Mouse (Mus musculus): ENCODE results near the gene Mrpl43.
"Not testable (repeated sequence)": the region's sequence is repeated elsewhere in the genome, so short reads cannot be mapped to it uniquely, and the experiment has no call there.

Gene Mrpl43

DNA sequence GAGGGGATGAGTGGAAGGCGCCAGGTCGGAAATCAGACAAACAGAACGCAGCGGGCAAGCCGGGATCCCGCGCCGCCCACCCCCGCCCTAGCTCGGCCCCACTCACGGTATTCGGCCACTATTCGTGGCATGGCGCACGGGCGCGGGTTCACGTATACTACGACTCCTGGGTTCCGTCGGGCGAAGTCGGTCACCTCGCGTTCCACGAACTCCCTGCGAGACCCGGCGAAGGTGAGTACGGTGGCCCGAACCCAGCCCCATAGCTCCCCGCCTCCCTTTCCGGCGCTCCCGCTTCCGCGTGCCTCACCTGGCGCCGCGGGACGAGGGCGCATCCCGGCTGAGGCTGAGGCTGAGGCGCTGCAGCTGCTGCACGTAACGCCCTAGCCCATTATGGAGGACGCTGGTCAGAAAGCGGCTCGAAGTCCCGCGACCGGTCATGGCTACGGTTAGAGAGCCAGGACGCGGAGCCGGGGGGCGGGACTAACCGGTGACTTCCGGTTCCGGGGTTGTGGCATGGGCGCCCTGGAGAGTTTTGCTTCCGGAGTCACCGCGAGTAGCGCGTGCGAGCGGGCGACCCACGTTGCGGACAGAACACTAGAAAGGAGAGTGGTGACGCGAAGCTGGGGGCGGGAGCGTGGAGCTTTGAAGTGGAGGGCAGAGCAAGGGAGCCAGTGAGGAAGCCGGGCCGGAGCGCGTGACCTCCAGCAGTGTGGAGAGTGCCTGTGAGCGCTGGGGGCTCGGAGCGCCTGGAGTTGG is at the start of gene Mrpl43:
TSS of gene Mrpl43 (minus strand) at position 486 of the 756 bp plus-strand sequence.
- DNase-seq (ENCODE audit: low spot score in 2 of 2) = peak; percentile 93 to 95

DNA sequence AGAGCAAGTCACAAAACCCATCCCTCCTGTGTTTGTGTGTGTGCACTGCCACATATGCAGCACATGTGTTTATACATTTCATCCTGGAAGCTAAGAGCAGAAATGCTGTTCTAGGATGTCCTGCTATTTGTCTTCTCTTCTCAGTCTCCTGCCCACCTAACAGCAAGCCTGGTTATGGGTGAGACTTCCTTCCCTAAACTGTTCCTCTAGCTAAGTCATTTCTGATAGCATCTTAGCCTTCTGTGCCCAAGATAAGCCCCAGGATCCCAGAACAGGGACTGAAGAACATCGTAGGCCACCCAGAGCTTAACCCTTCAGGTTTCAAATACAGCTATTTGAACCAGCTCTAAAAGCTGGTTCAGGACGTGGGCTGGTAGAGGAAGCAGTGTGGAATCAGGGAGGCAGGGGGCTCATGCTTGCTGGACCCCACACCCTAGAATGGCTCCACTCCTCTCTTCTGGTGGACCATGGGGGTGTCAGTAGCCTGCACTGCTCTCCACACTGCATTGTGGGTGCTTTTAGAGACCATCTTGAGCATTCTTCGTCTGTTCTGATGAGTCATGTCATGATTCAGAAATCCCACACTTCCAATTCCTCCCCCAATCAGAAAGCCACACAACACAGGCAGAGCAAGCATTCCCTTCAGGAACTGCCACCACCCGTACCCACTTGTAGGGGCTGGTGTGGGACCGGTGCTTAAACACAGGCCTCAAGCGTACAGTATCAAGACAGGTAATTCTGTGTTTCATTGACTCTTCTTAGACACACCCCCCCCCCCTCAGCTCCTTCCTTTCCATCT is 48.8 kb upstream of the Mrpl43 start:
- no peak for DNase-seq (ENCODE audit: low spot score in 2 of 2)

DNA sequence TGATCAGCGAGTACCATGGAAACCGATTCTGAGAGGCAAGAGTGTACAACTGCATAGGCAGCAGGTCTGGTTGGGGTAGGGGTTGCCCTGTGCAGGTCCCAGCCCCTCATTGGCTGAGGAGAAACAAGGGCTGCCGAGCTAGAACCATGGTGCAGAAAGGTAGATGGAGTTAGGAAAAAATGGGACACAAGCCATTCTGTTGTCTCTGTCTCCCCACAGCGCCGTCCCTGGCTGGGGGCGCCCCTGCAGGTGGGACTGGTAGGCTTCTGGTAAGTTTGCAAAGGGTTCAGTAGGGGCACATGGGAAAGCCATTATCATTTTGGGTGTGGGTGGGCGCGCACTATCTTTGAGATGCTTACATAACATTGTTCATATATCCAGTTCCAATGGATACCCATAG is 47.2 kb upstream of the Mrpl43 start:
- no peak for DNase-seq (ENCODE audit: low spot score in 2 of 2)

DNA sequence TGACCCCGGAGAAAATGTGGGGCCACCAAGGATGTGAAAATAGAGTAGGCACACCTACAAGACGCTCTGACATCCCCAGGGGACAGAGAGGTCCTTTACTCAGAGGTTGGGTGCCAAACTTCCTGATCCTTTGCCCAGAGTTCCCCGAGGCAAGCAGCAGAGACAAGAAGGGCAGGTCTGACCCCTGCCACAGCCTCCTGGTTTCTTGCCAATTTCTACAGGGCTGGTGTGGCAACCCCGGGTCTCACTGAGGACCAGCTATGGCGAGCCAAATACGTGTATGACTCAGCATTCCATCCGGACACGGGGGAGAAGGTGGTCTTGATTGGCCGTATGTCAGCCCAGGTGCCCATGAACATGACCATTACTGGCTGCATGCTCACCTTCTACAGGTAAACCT is 43.3 kb upstream of the Mrpl43 start:
- no peak for DNase-seq (ENCODE audit: low spot score in 2 of 2)

DNA sequence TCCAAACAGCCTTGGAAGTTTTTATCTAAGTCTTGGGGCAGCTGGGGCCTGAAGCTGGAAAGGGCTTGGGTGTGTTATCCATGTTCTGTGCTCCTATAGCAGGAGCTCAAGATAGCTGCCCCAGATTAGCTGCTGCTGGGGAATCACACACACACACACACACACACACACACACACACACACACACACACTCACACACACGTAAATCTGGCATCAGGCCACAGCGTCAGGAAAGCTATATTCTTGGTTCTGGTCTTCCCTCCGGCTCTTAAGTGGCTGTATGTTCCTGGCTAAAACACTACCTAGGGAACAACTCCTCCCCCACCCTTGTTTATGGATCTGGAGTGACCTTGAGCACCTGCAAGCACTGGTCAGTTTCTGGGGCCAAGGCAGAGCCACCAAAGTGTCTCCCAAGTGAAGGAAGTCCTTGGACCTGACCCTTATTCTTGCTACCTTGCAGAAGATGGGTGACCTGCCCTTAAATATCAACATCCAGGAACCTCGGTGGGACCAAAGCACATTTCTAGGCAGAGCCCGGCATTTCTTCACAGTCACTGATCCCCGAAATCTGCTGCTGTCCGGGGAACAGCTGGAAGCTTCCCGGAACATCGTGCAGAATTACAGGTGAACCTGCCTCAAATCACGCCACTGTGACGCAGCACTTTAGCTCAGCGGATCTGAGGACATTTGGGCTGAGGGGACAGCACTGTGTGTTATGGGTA is 42.6 kb upstream of the Mrpl43 start:
- no peak for DNase-seq (ENCODE audit: low spot score in 2 of 2)

DNA sequence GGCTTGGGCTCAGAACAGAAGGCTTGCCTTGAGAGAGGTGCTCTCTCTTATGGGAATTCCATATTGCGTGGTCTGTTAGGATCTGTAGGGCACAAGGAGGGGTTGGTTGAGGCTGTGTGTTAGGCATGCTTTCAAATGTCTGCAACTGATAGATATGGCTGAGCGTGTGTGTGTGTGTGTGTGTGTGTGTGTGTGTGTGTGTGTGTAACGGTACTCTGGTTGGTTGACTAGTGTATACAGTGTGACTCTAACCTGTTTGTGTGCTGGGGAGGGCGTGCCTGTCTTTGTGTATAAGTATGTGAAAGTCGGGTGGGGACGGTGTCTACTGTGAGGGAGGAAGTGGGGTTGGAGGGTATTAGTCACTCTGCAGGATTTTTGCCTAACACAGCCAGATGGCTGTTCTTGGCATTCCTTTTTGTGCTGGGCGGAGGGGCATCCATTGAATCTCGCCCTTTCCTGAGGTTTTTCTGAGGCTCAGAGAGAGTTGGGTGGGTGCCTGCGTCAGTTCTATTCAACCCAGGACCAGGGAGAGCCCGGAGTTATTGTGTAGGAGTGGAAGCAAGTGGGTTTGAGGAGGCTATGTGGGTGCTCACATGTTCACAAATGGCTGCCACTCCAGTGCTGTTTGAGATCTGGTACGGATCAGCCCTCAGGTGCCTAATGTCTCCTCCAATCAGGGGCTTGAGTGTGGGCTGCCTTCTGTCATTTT is 41.8 kb upstream of the Mrpl43 start:
- peak; percentile 79 to 80 for DNase-seq (ENCODE audit: low spot score in 2 of 2)

DNA sequence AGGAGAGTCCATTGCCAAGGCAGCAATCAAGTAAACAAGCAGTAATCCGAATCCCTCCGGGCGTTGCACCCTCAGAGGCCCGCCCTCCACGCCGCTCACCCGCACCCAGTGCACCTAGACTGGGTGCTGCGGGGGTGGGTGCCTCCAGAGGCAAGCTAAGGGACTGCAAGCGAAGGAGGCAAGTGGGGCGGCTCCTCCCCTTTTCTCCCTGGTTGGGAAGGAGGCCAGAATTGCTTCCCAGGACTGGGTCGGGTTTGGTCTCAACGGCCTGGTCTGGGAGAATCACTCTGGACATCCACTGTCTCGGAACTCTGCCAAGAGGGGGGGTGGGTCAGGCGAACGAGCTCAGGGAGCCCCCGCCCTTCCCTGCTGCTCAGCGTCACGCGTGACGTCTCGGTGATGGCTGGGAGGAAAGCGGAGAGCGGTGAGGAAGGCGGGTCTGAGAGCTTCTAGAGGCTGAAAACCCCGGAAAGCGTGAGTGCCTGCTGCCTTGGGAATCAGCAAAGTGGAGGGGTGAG is 41.2 kb upstream of the Mrpl43 start, which contains the start of gene Sfxn3:
TSS of gene Sfxn3 (plus strand) at position 87 of the 518 bp plus-strand sequence.
- peak; percentile 97 for DNase-seq (ENCODE audit: low spot score in 2 of 2)

DNA sequence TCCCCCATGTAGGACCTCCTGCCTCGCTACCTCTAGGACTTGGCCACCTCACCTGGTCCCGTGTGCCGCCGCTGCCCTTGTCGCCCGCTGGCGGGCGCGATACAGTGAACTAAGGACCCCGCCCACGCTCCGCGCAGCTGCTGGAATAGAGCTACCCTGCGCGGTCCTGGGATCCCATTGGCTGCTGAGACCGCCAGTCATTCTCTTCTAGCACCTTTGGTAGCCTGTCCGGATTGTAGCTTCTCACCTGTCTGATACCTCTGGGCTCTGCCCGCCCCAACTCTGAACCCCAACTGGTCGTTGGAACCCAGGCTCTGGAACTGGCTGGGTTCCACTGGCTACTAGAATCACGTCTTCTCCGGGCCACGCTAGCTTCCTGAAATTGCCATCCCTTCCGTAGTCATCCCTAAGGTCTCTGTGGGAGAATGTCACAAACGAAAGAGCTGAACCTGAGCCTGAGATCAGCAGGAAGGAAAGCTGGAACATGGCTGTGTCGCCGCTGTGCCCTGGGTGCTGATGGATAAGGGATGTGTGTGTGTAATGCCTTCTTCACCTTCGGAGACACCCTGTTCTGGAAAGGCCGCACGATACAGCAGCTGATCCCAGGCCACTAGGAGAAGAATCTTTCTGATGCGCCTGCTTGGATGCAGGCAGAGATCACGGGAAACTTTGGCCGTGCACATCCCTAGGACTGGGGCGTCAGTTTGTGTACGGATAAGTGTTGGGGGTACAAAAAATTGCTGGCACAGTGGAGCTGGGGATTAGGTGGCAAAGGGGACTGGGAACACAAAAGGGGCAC is 40.5 kb upstream of the Mrpl43 start:
- DNase-seq (ENCODE audit: low spot score in 2 of 2) = peak; percentile 81

DNA sequence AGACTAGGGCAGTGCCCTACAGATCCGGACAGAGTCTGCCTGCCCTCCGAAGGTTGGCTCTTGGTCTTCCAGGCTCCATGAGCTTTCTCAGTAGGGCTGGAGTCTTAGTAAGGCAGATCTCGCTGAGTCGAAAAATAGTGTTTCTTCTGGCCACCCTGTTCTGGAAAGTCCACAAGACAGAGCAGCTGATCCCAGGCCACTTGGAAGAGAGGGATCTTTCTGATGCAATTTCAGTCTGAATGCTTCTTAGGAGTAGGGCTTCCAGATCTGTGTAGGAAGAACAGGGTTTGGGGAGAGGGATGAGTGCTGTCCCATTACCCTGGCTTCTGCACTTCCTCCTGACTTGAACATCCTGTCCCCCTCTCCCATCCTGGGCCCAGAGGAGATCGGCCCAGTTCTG is 39.4 kb upstream of the Mrpl43 start, which contains the start of gene Pdzd7:
TSS of gene Pdzd7 (minus strand) at position 67 of the 400 bp plus-strand sequence.
- DNase-seq (ENCODE audit: low spot score in 2 of 2) = no peak

DNA sequence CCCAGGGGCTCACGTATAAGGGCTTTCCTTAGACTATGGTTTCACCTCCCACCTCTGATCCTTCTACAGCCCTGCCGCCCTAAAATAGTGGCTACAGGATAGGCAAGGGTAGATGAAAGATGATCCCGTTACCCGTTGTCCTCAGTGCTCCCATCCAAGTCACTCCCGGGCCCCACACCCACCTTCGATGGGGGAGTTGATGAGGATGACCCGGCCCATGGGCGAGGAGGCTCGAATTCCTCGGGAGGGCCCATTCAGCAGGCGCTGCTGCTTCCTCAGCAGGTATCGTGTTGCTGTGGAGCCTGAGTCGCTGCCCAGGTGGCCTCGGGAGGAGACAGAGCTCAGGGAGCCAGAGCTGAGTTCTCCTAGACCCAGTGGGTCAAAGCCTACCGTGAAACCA is 39.0 kb upstream of the Mrpl43 start:
- no peak for DNase-seq (ENCODE audit: low spot score in 2 of 2)

DNA sequence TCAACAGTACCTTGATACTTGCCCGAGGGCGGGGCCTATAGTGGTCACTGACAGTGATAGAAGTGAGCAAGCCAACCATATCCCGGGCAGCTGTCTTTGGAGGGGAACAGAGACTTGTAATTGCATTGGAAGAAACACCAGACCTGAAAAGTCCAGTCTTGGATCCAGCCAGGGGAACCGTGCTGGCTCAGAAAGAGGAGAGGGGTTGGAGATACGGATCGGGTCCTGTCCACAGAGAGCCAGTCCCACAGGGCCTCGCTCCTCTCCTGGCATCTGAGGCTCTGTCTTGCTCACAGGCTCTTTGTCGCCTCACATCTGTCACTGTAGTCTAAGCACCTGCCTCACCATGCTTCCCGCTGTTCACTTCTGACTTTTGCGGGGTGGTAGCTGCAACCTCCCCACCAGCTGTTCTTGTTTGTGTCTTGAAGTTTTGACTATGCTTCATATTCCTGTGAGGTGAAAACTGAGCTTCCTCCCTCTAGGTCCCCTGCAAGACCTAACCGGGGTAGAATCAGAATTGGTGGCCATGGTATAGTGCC is 38.2 kb upstream of the Mrpl43 start:
- no peak for DNase-seq (ENCODE audit: low spot score in 2 of 2)

DNA sequence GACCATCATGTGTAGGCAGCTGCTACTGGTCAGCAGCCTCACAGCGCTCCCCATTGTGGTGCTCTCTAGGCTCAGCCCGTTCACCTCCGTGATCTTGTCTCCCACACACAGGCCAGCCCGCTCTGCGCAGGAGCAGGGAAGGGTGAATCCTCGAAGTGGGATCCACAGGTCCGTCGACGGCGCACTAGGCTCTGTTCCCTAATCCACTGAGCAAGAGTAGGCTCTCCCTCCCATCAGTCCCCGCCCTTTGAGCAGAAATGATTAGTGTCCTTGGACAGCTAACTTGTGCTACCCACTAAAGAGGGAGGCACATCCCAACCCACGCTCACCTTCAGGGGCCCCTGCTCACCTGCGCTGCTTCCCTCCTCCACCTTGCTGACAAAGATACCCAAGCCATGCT is 34.0 kb upstream of the Mrpl43 start:
- DNase-seq (ENCODE audit: low spot score in 2 of 2) = no peak

DNA sequence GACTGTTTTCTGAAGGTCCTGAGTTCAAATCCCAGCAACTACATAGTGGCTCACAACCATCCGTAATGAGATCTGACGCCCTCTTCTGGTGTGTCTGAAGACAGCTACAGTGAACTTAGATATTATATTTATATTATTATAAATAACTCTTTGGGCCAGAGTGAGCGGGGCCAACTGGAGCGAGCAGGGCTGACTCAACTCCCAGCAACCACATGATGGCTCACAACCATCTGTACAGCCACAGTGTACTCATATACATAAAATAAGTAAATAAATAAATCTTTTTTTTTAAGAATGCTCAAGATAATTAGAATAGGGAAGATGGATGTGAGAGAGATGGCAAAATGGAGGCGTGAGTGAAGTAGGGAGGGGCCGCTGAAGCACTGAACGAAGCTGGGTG is 32.0 kb upstream of the Mrpl43 start:
- DNase-seq (ENCODE audit: low spot score in 2 of 2) = not testable (repeated sequence)

DNA sequence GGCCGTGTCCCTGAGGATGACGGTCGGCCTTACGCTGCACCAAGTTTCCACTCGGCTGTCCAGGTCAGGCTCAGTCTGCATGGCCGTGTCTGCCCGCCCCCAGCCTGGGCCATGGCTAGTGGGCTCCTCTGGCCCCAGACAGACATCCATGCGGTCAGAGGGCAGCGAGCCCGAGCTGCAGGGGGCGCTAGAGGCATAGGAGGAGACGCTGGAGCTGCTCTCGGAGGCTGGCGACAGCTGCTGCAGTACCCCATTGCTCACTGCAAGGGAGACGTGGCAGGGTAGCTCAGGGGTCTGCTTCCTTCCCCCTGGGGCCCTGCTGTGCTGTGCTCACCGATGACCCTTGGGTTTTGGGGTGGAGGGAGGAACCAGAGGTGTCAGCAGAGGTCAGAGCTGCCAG is 30.6 kb upstream of the Mrpl43 start:
- DNase-seq (ENCODE audit: low spot score in 2 of 2) = no peak

DNA sequence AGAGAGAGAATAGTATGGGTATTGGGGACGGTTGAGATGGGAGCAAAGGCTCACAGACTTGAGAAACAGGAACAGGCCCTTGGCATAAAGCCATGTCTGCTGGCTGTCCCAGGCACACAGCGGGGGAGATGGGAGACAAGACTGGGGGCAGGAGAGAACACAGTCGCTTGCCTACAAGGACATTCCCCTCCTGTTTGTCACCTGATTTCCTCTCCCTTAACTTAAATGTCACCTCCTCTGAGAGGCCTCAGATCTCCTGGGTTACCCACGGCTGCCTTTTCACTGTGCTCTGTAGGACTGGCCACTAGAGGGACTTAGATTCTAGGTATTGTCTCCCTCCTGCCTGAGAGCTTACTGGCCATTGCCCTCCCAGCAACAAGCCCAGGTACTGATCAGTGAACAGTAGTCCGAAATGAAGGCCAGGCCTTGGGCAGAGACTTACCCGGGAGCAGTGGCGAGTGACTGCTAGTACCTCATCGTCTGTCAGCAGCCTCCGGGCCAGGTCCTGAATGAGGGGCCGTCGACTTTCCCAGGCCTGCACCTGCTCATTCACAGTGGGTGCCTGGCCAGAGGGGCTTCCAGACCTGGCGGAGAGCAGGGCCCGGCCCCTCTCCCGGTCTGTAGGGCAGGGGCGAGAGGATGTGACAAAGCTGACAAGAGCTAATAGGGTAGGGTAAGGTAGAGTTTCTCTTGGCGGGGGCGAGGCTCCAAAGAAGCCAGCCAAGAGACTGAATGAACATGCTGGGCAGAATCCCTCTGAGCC is 26.5 kb upstream of the Mrpl43 start:
- DNase-seq (ENCODE audit: low spot score in 2 of 2) = no peak

DNA sequence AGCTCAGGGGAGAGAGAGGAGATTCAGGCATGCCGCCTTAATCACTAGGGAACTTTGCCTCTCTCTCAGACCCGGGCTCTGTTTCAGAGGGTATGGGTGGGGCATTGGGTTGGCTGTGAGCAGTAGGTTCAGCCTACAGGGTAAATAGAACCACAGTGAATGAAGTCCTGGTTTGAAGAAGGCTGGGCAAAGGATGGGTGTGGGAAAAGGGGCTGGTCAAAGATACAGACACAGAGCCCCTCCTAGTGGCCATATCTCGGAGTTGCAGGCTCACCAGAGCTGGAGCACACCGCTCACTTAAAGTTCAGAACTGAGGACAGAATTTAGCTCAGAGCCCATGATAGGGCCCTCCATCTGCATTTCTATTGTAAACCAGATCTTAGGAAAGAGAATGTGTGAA is 25.5 kb upstream of the Mrpl43 start:
- peak in 1 of 2 experiments; percentile 81 for DNase-seq (ENCODE audit: low spot score in 2 of 2)

DNA sequence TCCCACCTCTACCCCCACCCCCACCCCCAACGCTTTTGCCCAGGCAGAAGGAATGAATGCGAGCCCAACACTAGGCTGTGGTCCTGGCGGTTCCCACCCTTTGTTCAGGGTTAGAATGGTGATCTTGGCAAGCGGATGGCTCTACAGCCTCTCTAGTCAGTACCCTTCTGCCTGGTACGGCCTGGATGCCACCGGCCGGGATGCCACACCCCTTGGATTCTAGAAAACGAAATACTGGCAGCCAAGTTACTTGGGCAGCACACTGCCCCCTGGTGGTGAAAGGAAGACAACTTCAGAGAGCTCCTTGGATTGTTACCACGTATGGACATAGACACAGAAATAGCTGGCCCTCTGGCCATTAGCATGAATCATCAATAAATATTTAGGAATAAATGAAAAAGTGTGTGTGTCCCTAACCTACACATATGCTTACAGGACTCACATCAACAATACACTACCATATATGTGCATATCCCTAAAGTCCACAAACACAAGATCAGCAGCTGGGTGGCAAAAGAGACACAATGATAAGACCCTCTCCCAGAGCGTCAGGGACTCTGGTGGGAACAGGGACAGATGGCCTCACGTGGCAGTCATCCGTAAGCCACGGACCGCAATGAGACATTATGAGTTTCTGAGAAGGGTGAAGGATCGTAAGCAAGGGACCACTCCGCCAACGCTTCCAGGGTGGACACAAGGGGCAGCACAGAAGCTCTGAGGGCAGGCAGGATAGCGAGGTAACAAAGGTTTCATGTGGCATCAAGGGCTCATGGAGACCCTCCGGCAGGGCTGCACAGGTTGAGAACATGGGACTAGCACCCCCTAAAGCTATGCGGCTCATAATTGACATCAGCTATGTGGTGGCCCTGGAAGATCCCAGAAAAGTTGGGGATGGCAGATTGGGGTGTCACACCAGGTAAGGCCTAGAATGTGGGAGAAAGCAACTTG is 24.8 kb upstream of the Mrpl43 start:
- peak; percentile 69 to 79 for DNase-seq (ENCODE audit: low spot score in 2 of 2)

DNA sequence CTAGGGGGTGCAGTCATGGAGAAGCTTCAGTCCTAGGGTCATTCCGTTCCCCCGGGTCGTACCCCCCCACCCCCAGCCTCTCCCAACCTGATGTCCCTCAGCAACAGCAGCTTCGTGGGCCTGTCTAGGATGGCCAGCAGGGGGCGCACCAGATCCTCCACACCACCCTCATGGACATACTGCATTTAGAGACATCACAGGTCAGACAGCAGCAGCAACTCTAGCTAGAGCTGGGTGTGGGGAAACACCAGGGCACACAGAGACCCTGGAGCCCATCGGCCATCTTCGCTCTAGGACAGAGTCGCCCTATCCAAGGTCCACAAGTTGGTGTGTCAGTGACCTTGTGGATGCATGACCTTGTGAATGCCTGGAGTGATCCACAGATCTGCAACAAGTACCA is 23.9 kb upstream of the Mrpl43 start:
- DNase-seq (ENCODE audit: low spot score in 2 of 2) = no peak

Data from heart, adult 9 months (tissue).